Mouse (Mus musculus): Measurements from ENCODE around the gene Slc35g3.

GRCm38 (mm10) chr11:69767625-69767909 is 5.8 kb upstream of the Slc35g3 start:
- no peak for TF ChIP-seq CTCF (IDR thresholded peaks at IDR 0.05; ENCODE audit: low read depth, low read length)
- TF ChIP-seq TAL1 (conservative IDR thresholded peaks at IDR 0.05; ENCODE audit: low read depth, low read length), result no peak
- TF ChIP-seq GATA1 (IDR thresholded peaks at IDR 0.05; ENCODE audit: borderline replicate concordance, low read length), result no peak
- no peak for TF ChIP-seq POLR2AphosphoS5 (IDR thresholded peaks at IDR 0.05; ENCODE audit: insufficient replicate concordance, low read depth, low read length)
- no peak for TF ChIP-seq GATA2 (IDR thresholded peaks at IDR 0.05; ENCODE audit: borderline replicate concordance, low read depth, low read length)

Data from G1E (cell line).